Mouse (Mus musculus) forebrain, embryonic 13.5 days (tissue): ENCODE data around the gene Phc1. TPM values are rescaled to one million over a fixed set of nuclear protein-coding genes. Genes with fewer than 3 reads are reported as not detected.

Experiments
- ATAC-seq: fragments of 200-750 bp; cut with Nextera tagmentation; 2 replicates; pipeline ENCODE4 v1.8.0; 2017
- H3K27ac ChIP-seq: fragments of 300-500 bp; sonication (generic); 2 replicates; pipeline ENCODE4 v1.5.1; 2015; ENCODE audit warnings: inconsistent platforms, mild to moderate bottlenecking, moderate library complexity
- H3K27me3 ChIP-seq: fragments of 300-500 bp; sonication (generic); 2 replicates; pipeline ENCODE4 v1.6.1; 2015; ENCODE audit warnings: mild to moderate bottlenecking, inconsistent platforms
- H3K36me3 ChIP-seq: fragments of 300-500 bp; sonication (generic); 2 replicates; pipeline ENCODE4 v1.6.1; 2015; ENCODE audit warnings: mild to moderate bottlenecking, inconsistent platforms; ENCODE audit not compliant: poor library complexity, severe bottlenecking
- H3K4me1 ChIP-seq: fragments of 300-500 bp; sonication (generic); 2 replicates; pipeline ENCODE4 v1.6.1; 2015; ENCODE audit warnings: inconsistent platforms
- H3K4me2 ChIP-seq: fragments of 300-500 bp; sonication (generic); 2 replicates; pipeline ENCODE4 v1.6.1; 2015; ENCODE audit warnings: inconsistent platforms, mild to moderate bottlenecking, moderate library complexity
- H3K4me3 ChIP-seq: fragments of 300-500 bp; sonication (generic); 2 replicates; pipeline ENCODE4 v1.5.1; 2015; ENCODE audit warnings: mild to moderate bottlenecking, inconsistent platforms
- H3K9ac ChIP-seq: fragments of 300-500 bp; sonication (generic); 2 replicates; pipeline ENCODE4 v1.6.1; 2015; ENCODE audit warnings: mild to moderate bottlenecking, inconsistent platforms
- H3K9me3 ChIP-seq: fragments of 300-500 bp; sonication (generic); replicated peaks from 2 replicates; pipeline ENCODE4 v1.6.1; 2016; ENCODE audit warnings: inconsistent platforms
- WGBS: fragments of 180-500 bp; shearing (Covaris S2); methylation state at CpG from one replicate; pipeline ENCODE4 v1.1.7; 2015; 5-methylcytosine and 5-hydroxymethylcytosine counted together
- polyA plus RNA-seq: library from polyadenylated mRNA; unstranded; fragments of >200 nt; fragmentation: Nextera tagmentation; extraction: Ambion mirVana; gene quantifications from 2 replicates; pipeline ENCODE4 v1.2.1, GENCODE M21; 2015

Phc1 gene
- polyA plus RNA-seq, 1 experiment from 2014 or later, result 29.9 TPM

- peaks cover 63% of the 10 kb centered on the region for H3K36me3 ChIP-seq
- H3K9ac ChIP-seq, result no peak overlapping the region
- 89% methylated on average over 7 of the region's 7 CpGs for WGBS
- no peak overlapping the region for H3K27ac ChIP-seq
- H3K4me1 ChIP-seq, result peaks cover 23% of the 10 kb centered on the region
- H3K4me3 ChIP-seq, result no peak overlapping the region
- no peaks in the 10 kb centered on the region for H3K27me3 ChIP-seq
- H3K4me2 ChIP-seq, result no peak overlapping the region
- no peak for ATAC-seq
- H3K9me3 ChIP-seq, result no peaks in the 10 kb centered on the region
Observed at GRCm38 (mm10) chr6:122334786-122335340, 5.5 kb downstream of the Phc1 start.

- WGBS, result 90% methylated on average over 13 of the region's 13 CpGs
- no peak overlapping the region for H3K4me3 ChIP-seq
- H3K27me3 ChIP-seq, result no peaks in the 10 kb centered on the region
- no peak overlapping the region for H3K4me2 ChIP-seq
- no peak overlapping the region for H3K9ac ChIP-seq
- no peaks in the 10 kb centered on the region for H3K9me3 ChIP-seq
- peaks cover 15% of the 10 kb centered on the region for H3K4me1 ChIP-seq
- no peak overlapping the region for H3K27ac ChIP-seq
- no peak for ATAC-seq
- peaks cover 79% of the 10 kb centered on the region for H3K36me3 ChIP-seq
Observed at GRCm38 (mm10) chr6:122333081-122333612, 7.2 kb downstream of the Phc1 start.

DNA sequence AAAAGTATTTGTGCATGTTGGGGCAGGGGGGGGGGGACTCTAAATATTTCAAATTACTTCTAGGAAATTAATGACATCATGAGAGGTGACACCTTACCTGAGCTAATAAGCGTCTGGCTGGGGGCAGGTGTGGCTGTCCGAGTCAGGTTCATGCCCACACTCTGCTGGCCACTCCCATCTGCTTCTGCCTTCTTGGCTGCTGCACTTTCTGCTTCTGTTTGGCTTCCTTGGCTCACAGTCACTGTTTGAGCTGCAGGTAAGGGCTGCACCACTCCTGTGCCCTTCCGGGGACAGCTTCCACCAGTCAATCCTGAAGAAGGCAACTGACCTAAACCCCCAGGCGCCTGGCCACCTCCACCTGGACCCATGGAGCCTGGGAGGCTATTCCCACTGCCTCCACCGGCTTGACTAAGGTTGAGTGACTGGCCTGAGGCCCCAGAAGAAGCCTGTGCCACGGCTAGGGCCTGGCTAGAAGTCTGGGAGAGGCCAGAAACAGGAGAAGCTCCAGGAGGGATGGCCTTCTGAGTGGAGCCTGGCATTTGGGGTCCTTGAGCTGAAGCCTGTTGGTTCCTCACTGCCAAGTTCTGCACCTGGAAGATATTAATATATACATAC is 14.9 kb downstream of the Phc1 start:
- H3K36me3 ChIP-seq, result peaks cover 77% of the 10 kb centered on the region
- H3K9ac ChIP-seq, result no peak overlapping the region
- ATAC-seq, result no peak
- no peaks in the 10 kb centered on the region for H3K27me3 ChIP-seq
- 96% methylated on average over 6 of the region's 6 CpGs for WGBS
- H3K27ac ChIP-seq, result no peak overlapping the region
- no peaks in the 10 kb centered on the region for H3K4me1 ChIP-seq
- no peaks in the 10 kb centered on the region for H3K9me3 ChIP-seq
- no peak overlapping the region for H3K4me3 ChIP-seq
- H3K4me2 ChIP-seq, result no peak overlapping the region

GRCm38 (mm10) chr6:122318726-122319125 is 21.6 kb downstream of the Phc1 start:
- Histone ChIP-seq H3K27ac (no peak overlapping the region), H3K27me3 (no peaks in the 10 kb centered on the region), H3K9me3 (no peaks in the 10 kb centered on the region), H3K4me3 (no peak overlapping the region), H3K4me2 (no peak overlapping the region), H3K36me3 (peaks cover 98% of the 10 kb centered on the region), H3K4me1 (no peaks in the 10 kb centered on the region), H3K9ac (no peak overlapping the region)
- ATAC-seq, result no peak
- 100% methylated on average over 1 of the region's 1 CpGs for WGBS

DNA sequence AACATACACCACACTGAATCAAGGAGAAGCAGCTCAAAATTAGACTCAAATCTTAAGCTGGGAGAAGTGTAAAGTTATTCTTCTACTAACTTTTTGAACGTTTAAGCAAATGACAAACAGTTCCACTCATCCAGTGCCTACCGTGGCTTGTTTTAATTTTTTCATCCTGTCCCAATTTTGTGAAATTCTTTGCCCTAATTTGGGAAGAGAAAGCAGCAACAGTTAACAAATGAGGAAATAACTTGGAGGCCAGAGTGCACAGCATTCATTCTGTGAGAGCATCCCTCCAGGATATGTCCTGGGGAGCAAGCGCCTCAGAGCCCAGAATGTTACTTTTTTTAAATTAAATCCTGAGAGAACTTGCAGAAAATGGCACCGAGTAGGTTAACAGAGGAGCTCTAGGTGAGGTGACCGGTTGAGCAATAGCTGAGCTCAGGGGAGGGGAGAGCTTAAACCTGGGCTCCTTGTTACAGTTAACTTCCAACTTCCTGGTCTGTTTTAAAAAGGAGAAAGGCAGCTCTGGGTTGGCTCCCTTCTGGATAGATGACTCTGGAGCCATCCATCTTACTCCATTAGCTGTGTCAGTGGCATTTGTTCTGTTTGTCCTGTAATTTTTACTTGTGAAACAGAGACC is 30.1 kb downstream of the Phc1 start:
- Histone ChIP-seq H3K4me3 (peak overlapping the region; percentile 81; the same call in 1 of the 2 replicates), H3K9me3 (no peaks in the 10 kb centered on the region), H3K36me3 (peaks cover 28% of the 10 kb centered on the region), H3K4me1 (peaks cover 21% of the 10 kb centered on the region), H3K4me2 (peak overlapping the region; percentile 80), H3K9ac (peak overlapping the region; percentile 88), H3K27me3 (no peaks in the 10 kb centered on the region), H3K27ac (no peak overlapping the region)
- WGBS, result 84% methylated on average over 5 of the region's 5 CpGs
- ATAC-seq, result no peak

GRCm38 (mm10) chr6:122309446-122309960 is 30.9 kb downstream of the Phc1 start:
- Histone ChIP-seq H3K27ac (peak overlapping the region; percentile 69; the same call in 1 of the 2 replicates), H3K4me2 (peak overlapping the region; percentile 80), H3K4me1 (peaks cover 21% of the 10 kb centered on the region), H3K36me3 (peaks cover 20% of the 10 kb centered on the region), H3K27me3 (no peaks in the 10 kb centered on the region), H3K9ac (peak overlapping the region; percentile 88), H3K4me3 (peak overlapping the region; percentile 81), H3K9me3 (no peaks in the 10 kb centered on the region)
- ATAC-seq, result no peak
- 12% methylated on average over 11 of the region's 11 CpGs for WGBS

DNA sequence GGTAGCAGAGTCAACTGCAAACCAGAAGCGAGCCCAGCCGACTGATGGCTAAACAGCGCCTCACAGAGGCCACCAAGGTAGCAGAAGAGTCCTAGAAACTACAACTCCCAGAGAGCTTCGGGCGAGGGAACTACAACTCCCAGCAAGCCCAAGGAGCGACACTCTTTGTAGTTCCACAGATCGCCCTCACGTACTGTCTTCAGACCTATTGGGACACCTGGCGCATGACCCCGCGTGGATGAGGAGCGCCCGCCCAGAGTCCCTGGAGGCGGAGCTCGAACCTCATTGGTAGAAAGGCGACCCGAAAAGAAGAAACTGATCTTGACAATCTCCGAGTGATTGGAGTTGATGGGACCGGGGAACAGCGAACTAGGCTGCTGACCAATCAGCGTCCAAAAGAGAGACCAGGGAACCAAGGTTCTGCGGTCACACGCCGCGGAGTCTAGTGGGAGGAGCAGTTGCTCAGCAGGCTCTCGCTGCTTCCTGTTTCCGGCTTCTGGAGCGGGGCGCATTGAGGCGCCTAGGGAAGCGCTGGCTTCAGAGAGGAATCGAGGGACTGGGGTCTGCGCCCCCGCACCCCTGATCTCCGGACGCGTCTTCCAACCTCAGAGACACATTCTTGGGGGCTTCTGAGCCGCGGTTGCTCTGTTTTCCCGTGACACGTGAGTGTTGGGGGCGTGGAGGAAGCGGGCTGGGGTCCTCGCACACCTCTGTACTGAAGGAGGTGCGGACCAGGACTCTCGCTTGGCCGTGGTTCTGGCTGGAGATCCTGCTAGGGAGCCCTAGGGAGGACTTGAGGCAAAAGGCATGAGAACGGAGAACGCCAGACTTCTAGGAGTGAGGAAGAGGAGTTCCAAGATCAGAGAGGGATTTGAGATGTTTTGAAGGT is 31.6 kb downstream of the Phc1 start, which contains the start of gene M6pr:
TSS of gene M6pr (plus strand) at position 216 of the 889 bp plus-strand sequence.
- WGBS, result under 1% methylated on average over 49 of the region's 49 CpGs
- peak within 1 kb of the TSS; percentile 69 for H3K27ac ChIP-seq
- H3K9ac ChIP-seq, result peak within 1 kb of the TSS; percentile 88
- peak within 1 kb of the TSS; percentile 80 for H3K4me2 ChIP-seq
- H3K27me3 ChIP-seq, result no peaks in the 10 kb centered on the region
- H3K36me3 ChIP-seq, result peaks cover 12% of the 10 kb centered on the region
- peaks cover 21% of the 10 kb centered on the region for H3K4me1 ChIP-seq
- no peaks in the 10 kb centered on the region for H3K9me3 ChIP-seq
- peak; percentile 99 for ATAC-seq
- H3K4me3 ChIP-seq, result peak within 1 kb of the TSS; percentile 81

- Histone ChIP-seq H3K4me2 (peak overlapping the region; percentile 23; the same call in 1 of the 2 replicates), H3K4me1 (peaks cover 21% of the 10 kb centered on the region), H3K4me3 (peak overlapping the region; percentile 81), H3K9me3 (no peaks in the 10 kb centered on the region), H3K27ac (no peak overlapping the region), H3K9ac (no peak overlapping the region), H3K27me3 (no peaks in the 10 kb centered on the region), H3K36me3 (peaks cover 6% of the 10 kb centered on the region)
- 68% methylated on average over 6 of the region's 6 CpGs for WGBS
- peak; percentile 39; the same call in 1 of the 2 replicates for ATAC-seq
Observed at GRCm38 (mm10) chr6:122308136-122308504, 32.2 kb downstream of the Phc1 start.

GRCm38 (mm10) chr6:122306707-122307106 is 33.7 kb downstream of the Phc1 start:
- Histone ChIP-seq H3K4me3 (no peak overlapping the region), H3K9ac (no peak overlapping the region), H3K4me1 (peaks cover 21% of the 10 kb centered on the region), H3K27ac (no peak overlapping the region), H3K36me3 (no peaks in the 10 kb centered on the region), H3K9me3 (no peaks in the 10 kb centered on the region), H3K4me2 (no peak overlapping the region), H3K27me3 (no peaks in the 10 kb centered on the region)
- 89% methylated on average over 4 of the region's 4 CpGs for WGBS
- no peak for ATAC-seq

DNA sequence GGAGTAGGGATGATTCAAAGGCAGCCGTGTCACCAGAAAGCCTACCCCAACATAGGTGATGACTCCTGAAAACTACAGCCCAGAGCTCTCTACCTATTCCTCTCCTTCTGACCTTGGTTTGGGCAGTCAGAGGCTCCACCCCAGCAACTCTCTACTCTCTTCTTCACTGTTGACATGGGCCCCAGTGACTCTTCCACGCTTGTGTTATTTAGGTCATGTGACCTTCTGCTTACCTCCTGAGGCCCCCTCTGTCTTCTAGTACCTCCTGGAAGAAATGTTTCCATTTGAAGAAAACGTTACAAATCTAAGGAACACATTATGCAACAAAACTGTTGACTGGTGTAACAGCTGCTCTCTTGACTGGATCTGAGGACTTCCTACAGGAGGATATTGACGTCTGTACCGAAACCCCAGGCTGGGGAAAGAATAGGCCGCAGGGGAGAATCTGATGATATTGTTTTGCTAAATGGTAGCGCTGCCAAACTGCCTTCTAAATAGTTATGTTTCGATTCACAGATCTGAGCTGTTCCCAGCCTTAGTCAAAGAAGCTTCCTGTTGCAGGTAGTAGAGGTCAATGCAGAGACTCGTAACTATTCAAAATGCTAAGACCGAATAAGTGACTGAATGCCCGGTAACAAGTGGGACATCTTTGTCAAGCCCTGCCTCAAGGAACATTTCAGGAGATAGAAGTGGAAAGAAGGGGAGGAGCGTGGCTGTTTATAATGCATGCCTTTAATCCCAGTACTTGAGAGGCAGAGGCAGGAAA is 35.4 kb downstream of the Phc1 start:
- Histone ChIP-seq H3K36me3 (no peaks in the 10 kb centered on the region), H3K9me3 (no peaks in the 10 kb centered on the region), H3K4me3 (no peak overlapping the region), H3K9ac (no peak overlapping the region), H3K27ac (no peak overlapping the region), H3K4me1 (peaks cover 8% of the 10 kb centered on the region), H3K4me2 (no peak overlapping the region), H3K27me3 (no peaks in the 10 kb centered on the region)
- ATAC-seq, result no peak
- WGBS, result 83% methylated on average over 12 of the region's 12 CpGs

DNA sequence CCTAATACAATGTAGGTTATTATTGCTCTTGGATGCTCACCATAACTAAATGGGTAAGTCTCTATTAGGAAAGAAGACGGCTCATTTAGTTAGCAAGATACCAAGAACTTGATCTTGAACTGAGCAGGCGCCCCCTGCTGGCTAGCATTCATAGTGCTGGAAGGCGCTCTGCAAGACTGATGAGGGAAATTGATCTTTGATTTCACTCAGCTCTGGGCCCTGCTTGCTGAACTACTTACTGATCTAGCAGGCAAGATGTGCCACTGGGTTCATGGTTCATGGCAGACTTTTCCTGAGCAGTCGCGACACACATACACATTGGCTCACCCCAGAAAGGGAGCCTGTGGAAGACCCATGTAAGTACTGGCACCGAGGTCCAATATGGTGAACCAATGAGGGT is 36.0 kb downstream of the Phc1 start:
- Histone ChIP-seq H3K9ac (no peak overlapping the region), H3K4me2 (no peak overlapping the region), H3K4me1 (peaks cover 1% of the 10 kb centered on the region), H3K4me3 (no peak overlapping the region), H3K9me3 (no peaks in the 10 kb centered on the region), H3K36me3 (no peaks in the 10 kb centered on the region), H3K27me3 (no peaks in the 10 kb centered on the region), H3K27ac (no peak overlapping the region)
- no peak for ATAC-seq
- 32% methylated on average over 6 of the region's 6 CpGs for WGBS
